Comparison of ENCODE assay signal across 16 mouse cellular contexts in the genomic region with DNA sequence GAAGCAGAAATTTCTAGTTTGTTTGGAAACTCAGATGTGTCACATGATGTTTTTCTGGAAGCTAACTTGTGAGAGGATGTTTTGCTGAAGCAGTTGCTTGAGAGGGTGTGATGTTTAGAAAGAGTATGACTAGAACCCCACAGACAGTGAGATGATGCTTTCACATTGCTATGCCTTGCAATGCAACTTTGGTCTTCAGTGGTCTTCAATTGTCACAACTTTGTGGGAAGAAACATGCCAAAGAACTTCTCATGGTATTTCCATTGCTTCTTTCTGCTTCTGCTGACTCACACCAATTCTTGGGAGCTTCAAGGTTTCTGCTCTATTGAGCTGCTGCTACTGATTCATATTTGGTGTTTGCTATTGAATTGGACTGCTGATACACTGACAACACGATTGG.
"Had no signal": no experiment of that assay in that cellular context is flagged by ENCODE, and none has a peak within 500 bp of the region (broad histone marks: within the 10 kb centered on the region; RNA-seq: fewer than 3 reads in every experiment).

No protein-coding gene starts in this region.

- DNase-seq: cerebellum, adult 9-10 months; cerebellum, adult 9-11 months; cerebellum, postnatal 10 days; cerebellum, postnatal 14 days; cerebellum, postnatal 25 days; cerebellum, postnatal 36 days; embryo, embryonic 11 days; forebrain, postnatal 0 days; gastrocnemius, adult 2 months; gastrocnemius, postnatal 10 days; gastrocnemius, postnatal 14 days; gastrocnemius, postnatal 25 days; gastrocnemius, postnatal 36 days; heart, adult 11 months; heart, adult 18-20 months; heart, adult 2 months had no signal
